13 mouse cellular contexts compared by ENCODE assay signal in the genomic region with DNA sequence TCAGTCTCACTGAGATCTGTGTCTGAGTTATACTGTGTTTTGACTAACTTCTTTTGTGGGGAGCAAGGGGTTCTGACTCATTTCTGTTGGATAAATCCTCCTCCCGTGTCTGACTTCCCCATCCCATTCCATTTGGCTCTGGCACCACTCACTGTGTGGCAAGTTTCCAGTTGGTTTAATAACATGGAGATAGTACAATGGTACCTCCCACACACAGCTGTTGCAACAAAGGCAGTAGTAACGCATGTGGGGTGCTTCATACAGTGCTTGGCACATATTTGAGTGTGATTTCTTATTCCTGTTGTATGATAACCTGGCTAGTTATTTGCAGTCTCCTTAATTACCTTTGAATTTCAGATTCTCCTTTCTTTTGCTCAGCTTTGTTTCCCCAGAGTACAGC. TPM values are rescaled to one million over a fixed set of nuclear protein-coding genes. Genes with fewer than 3 reads are reported as not detected.
DNase-seq lines count a peak whose midpoint lies in the region; ATAC-seq lines count a peak whose summit lies in the region.
"Had no signal": no experiment of that assay in that cellular context is flagged by ENCODE, and none has a peak within 500 bp of the region (broad histone marks: within the 10 kb centered on the region; RNA-seq: fewer than 3 reads in every experiment).

No protein-coding gene starts in this region.

- DNase-seq in heart, postnatal 10 days, result peak; percentile 24 to 38
- peak; percentile 22 for DNase-seq in urinary bladder, postnatal 14 days (ENCODE audit: low spot score)
- DNase-seq in urinary bladder, adult 2 months (ENCODE audit: low spot score), result no peak
- peak; percentile 55 for DNase-seq in layer of hippocampus, adult 9-10 months (ENCODE audit: low spot score)
- DNase-seq in kidney, postnatal 10 days, result no peak
- no peak for DNase-seq in midbrain, embryonic 11.5 days (ENCODE audit: low spot score, missing footprints)
- no peak for DNase-seq in adrenal gland, postnatal 10 days
- DNase-seq: adrenal gland, adult 2 months; cerebellum, adult 8-10 months; gastrocnemius, postnatal 25 days; kidney, adult 18-20 months had no signal

- no peaks in the 10 kb centered on the region for H3K4me1 ChIP-seq in heart, embryonic 12.5 days (replicated peaks)
- H3K4me1 ChIP-seq in midbrain, embryonic 11.5 days (ENCODE audit: control insufficient read depth, insufficient read depth, low read length), result no peaks in the 10 kb centered on the region
- H3K4me1 ChIP-seq: embryonic facial prominence, embryonic 15.5 days had no signal

- no peak overlapping the region for H3K4me3 ChIP-seq in heart, embryonic 12.5 days
- H3K4me3 ChIP-seq in midbrain, embryonic 11.5 days (ENCODE audit: low read depth, low read length), result no peak overlapping the region
- H3K4me3 ChIP-seq: embryonic facial prominence, embryonic 15.5 days had no signal

- peaks cover 24% of the 10 kb centered on the region for H3K36me3 ChIP-seq in heart, embryonic 12.5 days
- H3K36me3 ChIP-seq in midbrain, embryonic 11.5 days (ENCODE audit: control insufficient read depth, insufficient read depth, low read length), result no peaks in the 10 kb centered on the region

- 56% methylated on average over 2 of the region's 2 CpGs for WGBS in heart, embryonic 12.5 days
- WGBS in midbrain, embryonic 11.5 days, result 84% methylated on average over 2 of the region's 2 CpGs

- intact Hi-C loops in heart, postnatal 10 days (cut with DNase I), result no loop called here

- no peaks in the 10 kb centered on the region for H3K9me3 ChIP-seq in heart, embryonic 12.5 days (replicated peaks)
- no peaks in the 10 kb centered on the region for H3K9me3 ChIP-seq in midbrain, embryonic 11.5 days (ENCODE audit: control insufficient read depth, low read length)
- H3K9me3 ChIP-seq: embryonic facial prominence, embryonic 15.5 days had no signal

- no peak overlapping the region for H3K9ac ChIP-seq in heart, embryonic 12.5 days
- no peak overlapping the region for H3K9ac ChIP-seq in midbrain, embryonic 11.5 days (ENCODE audit: low read length)
- H3K9ac ChIP-seq: embryonic facial prominence, embryonic 15.5 days had no signal

- H3K27ac ChIP-seq in heart, embryonic 12.5 days (ENCODE audit: poor library complexity, severe bottlenecking), result no peak overlapping the region
- H3K27ac ChIP-seq in midbrain, embryonic 11.5 days (ENCODE audit: low read depth, low read length), result no peak overlapping the region
- H3K27ac ChIP-seq: embryonic facial prominence, embryonic 15.5 days had no signal

- no peaks in the 10 kb centered on the region for H3K27me3 ChIP-seq in heart, embryonic 12.5 days (replicated peaks)
- no peaks in the 10 kb centered on the region for H3K27me3 ChIP-seq in midbrain, embryonic 11.5 days (ENCODE audit: control insufficient read depth, insufficient read depth, low read length)
- H3K27me3 ChIP-seq: embryonic facial prominence, embryonic 15.5 days had no signal

- no peak overlapping the region for H3K4me2 ChIP-seq in heart, embryonic 12.5 days
- H3K4me2 ChIP-seq in midbrain, embryonic 11.5 days, result no peak overlapping the region
- H3K4me2 ChIP-seq: embryonic facial prominence, embryonic 15.5 days had no signal

- ATAC-seq in heart, embryonic 12.5 days (ENCODE audit: insufficient number of reproducible peaks, low FRiP score), result no peak
- ATAC-seq in midbrain, embryonic 11.5 days (ENCODE audit: low FRiP score), result no peak

RNA-seq across cellular contexts. Expression of gene Noc3l, which starts 40.2 kb away (rescaled TPM):
- total RNA-seq in heart, postnatal 10 days (2021), result 1 to 10 TPM; 8.0 to 8.9 TPM
- 5.7 and 6.0 TPM in 2 replicates for polyA plus RNA-seq in heart, embryonic 12.5 days (2016; fragmentation: Nextera tagmentation; extraction: Ambion mirVana)
- polyA plus RNA-seq in urinary bladder, adult 2 months (2012; rRNA removed), result 8.8 and 9.2 TPM in 2 replicates
- 10.5 and 13.0 TPM in 2 replicates for polyA plus RNA-seq in midbrain, embryonic 11.5 days (2014; fragmentation: Nextera tagmentation; extraction: Ambion mirVana)
- 10 to 100 TPM; 12.5 TPM for total RNA-seq in adrenal gland, postnatal 10 days (2021)

RNA-seq across cellular contexts. Expression of gene Tbc1d12, which starts 57.6 kb away (rescaled TPM):
- total RNA-seq in heart, postnatal 10 days (2021), result 1 to 10 TPM; 6.8 to 6.9 TPM
- 2.3 and 3.1 TPM in 2 replicates for polyA plus RNA-seq in heart, embryonic 12.5 days (2016; fragmentation: Nextera tagmentation; extraction: Ambion mirVana)
- polyA plus RNA-seq in urinary bladder, adult 2 months (2012; rRNA removed), result 5.7 TPM in 2 replicates
- polyA plus RNA-seq in midbrain, embryonic 11.5 days (2014; fragmentation: Nextera tagmentation; extraction: Ambion mirVana), result 3.3 TPM in 2 replicates
- total RNA-seq in adrenal gland, postnatal 10 days (2021), result 1 to 10 TPM; 9.5 to 9.6 TPM

Comparison
In these comparisons a context has a peak if more than half of its experiments do, and no peak if none do; other contexts are left out.
1. DNase-seq: peak in heart, postnatal 10 days (2 of 2), urinary bladder, postnatal 14 days (single experiment) and layer of hippocampus, adult 9-10 months (single experiment); none in urinary bladder, adult 2 months (single experiment), kidney, postnatal 10 days (single experiment), midbrain, embryonic 11.5 days (single experiment) and adrenal gland, postnatal 10 days (single experiment).